Mouse (Mus musculus): ENCODE measurements around the gene Stra6. TPM values are rescaled to one million over a fixed set of nuclear protein-coding genes. Genes with fewer than 3 reads are reported as not detected.
A peak's percentile ranks its signal among the peaks of the same experiment; 100 is the strongest.

Gene Stra6
- polyA plus RNA-seq, 1 experiment from 2014 or later, result 47.2 TPM

DNA sequence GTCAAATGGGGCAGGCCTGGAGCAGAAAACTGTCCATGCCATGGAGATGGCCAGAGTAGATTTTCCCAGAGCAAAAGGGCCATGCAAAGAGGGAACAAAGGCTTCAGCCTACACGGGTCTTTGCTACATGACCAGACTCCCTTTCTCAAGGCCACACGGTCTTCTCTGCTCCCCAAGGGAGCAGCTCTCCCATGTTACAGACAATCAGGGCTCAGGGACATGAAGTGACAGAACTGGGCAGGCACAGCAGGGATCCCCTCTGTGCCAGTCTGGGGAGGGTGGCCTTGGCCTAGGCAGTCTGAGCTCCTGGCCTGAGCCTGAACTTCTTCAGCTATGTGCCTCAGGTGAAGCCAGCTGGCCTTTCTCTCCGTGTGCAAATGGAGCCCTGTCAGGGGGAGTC lies 10.0 kb upstream of the Stra6 start:
- Histone ChIP-seq H3K27me3 (replicated peaks; ENCODE audit: low read depth, poor library complexity, severe bottlenecking) (peaks cover 65% of the 10 kb centered on the region), H3K27ac (replicated peaks) (peak overlapping the region; percentile 65), H3K36me3 (replicated peaks) (no peaks in the 10 kb centered on the region), H3K4me1 (peaks cover 65% of the 10 kb centered on the region), H3K4me3 (no peak overlapping the region), H3K9me3 (no peaks in the 10 kb centered on the region)
- DNase-seq (ENCODE audit: low spot score), result no peak
- WGBS, result 45% methylated on average over 3 of the region's 3 CpGs

DNA sequence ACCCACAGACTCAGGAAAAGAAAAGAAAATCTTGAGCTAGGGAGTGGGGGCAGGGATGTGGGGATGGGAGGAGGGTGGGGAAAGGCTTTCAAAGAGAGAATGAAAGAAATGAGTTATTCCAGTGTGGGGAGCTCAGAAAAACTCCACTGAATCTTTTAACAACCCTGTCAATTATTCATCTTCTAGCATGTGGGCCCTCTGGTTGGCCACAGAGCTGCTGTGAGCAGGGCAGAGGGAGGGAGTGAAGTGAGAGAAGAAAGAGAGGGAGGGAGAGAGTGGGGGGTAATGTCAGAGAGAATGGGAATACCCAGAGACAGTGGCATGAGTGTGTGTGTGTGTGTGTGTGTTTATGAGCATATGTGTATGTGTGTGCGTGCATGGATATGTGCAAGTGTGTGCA lies 9.6 kb upstream of the Stra6 start:
- peaks cover 61% of the 10 kb centered on the region for H3K27me3 ChIP-seq (replicated peaks; ENCODE audit: low read depth, poor library complexity, severe bottlenecking)
- no peak overlapping the region for H3K4me3 ChIP-seq
- H3K4me1 ChIP-seq, result peaks cover 60% of the 10 kb centered on the region
- WGBS, result 98% methylated on average over 1 of the region's 1 CpGs
- H3K27ac ChIP-seq (replicated peaks), result peak overlapping the region; percentile 65; the same call in 1 of the 2 replicates
- H3K9me3 ChIP-seq, result no peaks in the 10 kb centered on the region
- H3K36me3 ChIP-seq (replicated peaks), result no peaks in the 10 kb centered on the region
- no peak for DNase-seq (ENCODE audit: low spot score)

DNA sequence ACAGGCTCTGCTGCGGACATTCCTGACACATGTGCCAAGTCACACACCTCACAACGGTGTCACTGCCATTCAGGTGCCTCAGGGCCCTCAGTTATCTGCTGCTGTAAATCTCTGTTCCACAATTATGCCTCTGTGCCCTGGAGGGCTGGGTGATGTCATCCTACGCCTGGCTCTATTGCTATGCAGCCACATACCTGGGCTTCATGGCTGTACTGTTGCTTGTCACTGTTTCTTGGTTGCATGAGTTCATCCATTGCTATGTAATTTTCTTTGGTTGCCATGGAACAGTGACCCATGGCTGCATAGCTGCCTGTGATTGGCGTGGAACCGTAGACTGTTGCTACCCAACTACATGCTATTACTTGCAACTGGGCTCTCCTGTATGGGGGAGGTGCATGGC lies 7.9 kb upstream of the Stra6 start:
- Histone ChIP-seq H3K4me1 (peaks cover 60% of the 10 kb centered on the region), H3K4me3 (no peak overlapping the region), H3K36me3 (replicated peaks) (no peaks in the 10 kb centered on the region), H3K9me3 (no peaks in the 10 kb centered on the region), H3K27ac (replicated peaks) (0 out of 2 replicates have a peak overlapping the region, but pooled peaks have one; percentile 3), H3K27me3 (replicated peaks; ENCODE audit: low read depth, poor library complexity, severe bottlenecking) (peaks cover 47% of the 10 kb centered on the region)
- DNase-seq (ENCODE audit: low spot score), result no peak
- 80% methylated on average over 5 of the region's 5 CpGs for WGBS

DNA sequence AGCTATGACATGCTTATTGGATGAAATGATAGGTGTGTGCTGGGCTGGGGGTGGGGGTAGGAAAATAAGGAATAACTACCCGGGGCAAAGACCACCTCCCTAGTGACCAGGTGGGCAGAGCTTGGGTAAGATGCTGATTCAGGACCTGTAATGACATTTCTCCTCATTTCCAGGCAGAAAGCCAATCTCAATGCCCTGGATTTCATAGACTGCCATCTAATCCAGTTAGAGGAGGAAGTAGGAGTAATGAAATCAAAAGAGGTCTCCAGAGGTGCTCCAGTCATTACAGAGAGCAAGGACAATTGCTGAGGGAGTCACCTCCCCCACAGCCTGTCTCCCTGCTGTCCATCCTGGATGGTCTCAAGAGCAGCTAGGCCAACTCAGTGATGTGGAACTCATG lies 3.7 kb upstream of the Stra6 start:
- peaks cover 38% of the 10 kb centered on the region; the same call in 1 of the 2 replicates for H3K27me3 ChIP-seq (replicated peaks; ENCODE audit: low read depth, poor library complexity, severe bottlenecking)
- H3K4me1 ChIP-seq, result peaks cover 44% of the 10 kb centered on the region
- H3K27ac ChIP-seq (replicated peaks), result no peak overlapping the region
- H3K4me3 ChIP-seq, result no peak overlapping the region
- WGBS, result 58% methylated on average over 1 of the region's 1 CpGs
- no peaks in the 10 kb centered on the region for H3K36me3 ChIP-seq (replicated peaks)
- H3K9me3 ChIP-seq, result no peaks in the 10 kb centered on the region
- DNase-seq (ENCODE audit: low spot score), result no peak

DNA sequence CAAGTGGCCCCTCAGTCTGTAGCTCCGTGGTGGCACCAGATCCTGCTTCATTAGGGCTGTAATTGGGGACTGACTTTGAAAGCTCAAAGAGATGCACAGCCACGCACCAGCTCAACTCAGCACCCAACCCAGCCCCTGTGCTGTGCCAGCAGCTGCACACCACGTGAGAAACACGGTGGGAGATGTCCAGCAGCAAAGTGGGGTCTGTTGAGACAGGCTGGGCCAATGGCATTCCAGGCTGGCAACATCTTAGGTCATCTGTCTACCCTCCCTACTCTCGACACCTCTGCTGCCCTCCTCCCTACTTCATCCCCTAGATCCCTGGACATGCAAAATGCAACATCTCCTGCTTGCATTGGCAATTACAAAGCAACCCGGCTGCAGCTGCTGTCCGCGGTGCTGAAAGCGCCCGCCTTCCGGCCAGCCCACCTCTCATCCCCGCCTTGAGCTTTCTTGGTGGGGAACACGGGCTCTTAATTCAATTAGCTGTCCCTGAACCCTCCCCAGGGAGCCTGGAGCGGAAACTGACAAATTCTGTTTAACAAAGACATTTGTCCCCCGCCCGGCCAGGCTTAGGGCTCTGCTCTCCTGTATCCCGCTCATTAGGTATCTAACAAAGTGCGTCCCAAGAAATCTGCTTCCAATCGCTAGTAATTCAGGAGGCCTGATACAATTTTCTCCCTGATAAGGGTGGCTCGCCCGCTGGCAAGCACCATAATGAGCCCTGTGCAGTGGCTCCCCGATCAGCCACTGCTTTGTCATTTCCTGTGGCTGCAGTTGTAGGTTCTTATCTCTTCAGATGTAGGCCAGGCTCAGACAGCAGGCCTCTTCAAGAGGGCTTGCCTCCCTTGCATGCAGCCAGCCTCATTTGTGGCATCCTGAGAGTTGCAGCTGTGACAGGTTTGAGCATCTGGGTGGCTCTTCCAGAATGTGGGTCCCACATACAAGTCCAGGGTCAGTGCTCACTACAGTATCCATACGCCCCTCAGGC lies 2.6 kb upstream of the Stra6 start:
- DNase-seq (ENCODE audit: low spot score), result peak; percentile 89
- peaks cover 46% of the 10 kb centered on the region for H3K4me1 ChIP-seq
- H3K4me3 ChIP-seq, result peak overlapping the region; percentile 11; the same call in 1 of the 2 replicates
- WGBS, result 9% methylated on average over 23 of the region's 23 CpGs
- H3K27ac ChIP-seq (replicated peaks), result no peak overlapping the region
- H3K9me3 ChIP-seq, result no peaks in the 10 kb centered on the region
- H3K36me3 ChIP-seq (replicated peaks), result no peaks in the 10 kb centered on the region
- peaks cover 38% of the 10 kb centered on the region; the same call in 1 of the 2 replicates for H3K27me3 ChIP-seq (replicated peaks; ENCODE audit: low read depth, poor library complexity, severe bottlenecking)

DNA sequence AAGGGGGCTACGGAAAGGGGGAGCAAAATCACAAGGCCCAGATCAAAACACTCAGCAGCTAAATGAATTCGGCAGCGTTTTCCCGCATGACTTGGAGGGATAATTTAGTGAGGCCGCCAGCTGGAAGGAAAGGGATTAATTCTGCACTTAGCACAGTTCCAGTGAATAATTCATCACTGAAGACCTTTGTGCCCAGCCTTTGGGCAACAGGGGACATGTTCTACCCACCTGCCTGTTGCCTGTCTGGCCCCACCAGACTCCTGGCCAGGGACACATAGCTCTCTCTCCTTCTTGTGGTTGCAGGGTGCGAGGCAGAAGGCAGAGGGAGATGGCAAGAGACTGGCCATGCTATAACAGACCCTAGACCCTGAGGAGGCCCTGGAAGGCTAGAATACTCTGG lies 1.9 kb downstream of the Stra6 start:
- DNase-seq (ENCODE audit: low spot score), result no peak
- no peaks in the 10 kb centered on the region for H3K9me3 ChIP-seq
- 46% methylated on average over 6 of the region's 6 CpGs for WGBS
- H3K36me3 ChIP-seq (replicated peaks), result no peaks in the 10 kb centered on the region
- peaks cover 43% of the 10 kb centered on the region for H3K4me1 ChIP-seq
- peaks cover 33% of the 10 kb centered on the region; the same call in 1 of the 2 replicates for H3K27me3 ChIP-seq (replicated peaks; ENCODE audit: low read depth, poor library complexity, severe bottlenecking)
- no peak overlapping the region; the same call in 1 of the 2 replicates for H3K27ac ChIP-seq (replicated peaks)
- H3K4me3 ChIP-seq, result no peak overlapping the region

DNA sequence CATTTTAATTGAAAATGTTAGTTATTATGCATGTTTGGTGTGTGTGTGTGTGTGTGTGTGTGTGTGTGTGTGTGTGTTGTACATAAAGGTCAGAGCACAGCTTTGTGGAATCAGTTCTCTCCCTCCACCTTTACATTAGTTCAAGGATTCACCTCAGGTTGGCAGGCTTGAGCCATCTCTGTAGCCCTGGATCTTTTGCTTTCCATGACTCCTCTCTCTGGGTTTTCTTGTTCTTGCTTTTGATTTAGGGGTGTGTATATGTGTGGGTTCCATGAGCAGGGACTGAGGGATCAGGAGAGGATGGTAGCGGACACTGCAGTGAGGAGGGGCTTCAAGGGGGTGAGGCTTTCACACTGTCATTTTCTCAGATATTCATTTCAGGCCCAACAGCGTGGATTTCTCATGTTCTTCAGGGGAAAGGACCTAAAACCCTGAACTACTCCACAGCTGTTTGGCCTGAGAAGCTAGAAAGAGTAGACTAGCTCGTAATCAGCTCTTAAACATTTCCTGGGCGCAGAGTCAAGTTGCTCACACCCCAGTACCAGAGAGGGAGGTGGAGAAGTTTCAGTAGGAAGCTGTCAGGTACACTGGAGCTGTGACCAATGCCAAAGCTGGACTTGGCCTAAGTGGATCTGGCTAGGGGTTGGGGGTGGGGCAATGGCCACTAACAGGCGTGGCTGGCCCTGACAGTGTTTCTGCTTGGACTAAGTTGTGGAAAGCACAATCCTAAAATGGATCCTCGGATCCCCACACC lies 2.6 kb downstream of the Stra6 start:
- peaks cover 41% of the 10 kb centered on the region for H3K4me1 ChIP-seq
- 79% methylated on average over 6 of the region's 6 CpGs for WGBS
- no peak overlapping the region for H3K4me3 ChIP-seq
- no peak overlapping the region; the same call in 1 of the 2 replicates for H3K27ac ChIP-seq (replicated peaks)
- no peaks in the 10 kb centered on the region for H3K9me3 ChIP-seq
- peaks cover 27% of the 10 kb centered on the region; the same call in 1 of the 2 replicates for H3K27me3 ChIP-seq (replicated peaks; ENCODE audit: low read depth, poor library complexity, severe bottlenecking)
- no peak for DNase-seq (ENCODE audit: low spot score)
- H3K36me3 ChIP-seq (replicated peaks), result no peaks in the 10 kb centered on the region

DNA sequence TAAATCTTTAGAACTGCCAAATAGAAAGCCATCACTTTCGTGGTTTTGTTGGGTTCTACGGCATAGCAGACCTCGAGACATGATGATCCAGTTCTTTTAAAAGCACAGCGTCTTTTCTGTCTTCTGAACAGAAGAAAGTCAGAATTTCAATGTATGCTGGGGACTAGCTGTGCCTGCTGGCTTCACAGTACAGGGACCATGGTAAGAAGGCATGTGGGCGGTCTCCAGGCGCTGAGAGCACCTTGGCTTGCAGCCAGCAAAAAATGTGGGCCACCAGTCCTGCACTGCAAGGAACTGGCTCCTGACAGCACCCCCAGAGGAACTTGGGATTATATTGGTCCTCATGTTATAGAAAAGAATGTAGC lies 3.1 kb downstream of the Stra6 start:
- Histone ChIP-seq H3K27ac (replicated peaks) (no peak overlapping the region), H3K9me3 (no peaks in the 10 kb centered on the region), H3K36me3 (replicated peaks) (no peaks in the 10 kb centered on the region), H3K4me3 (no peak overlapping the region), H3K4me1 (peaks cover 44% of the 10 kb centered on the region), H3K27me3 (replicated peaks; ENCODE audit: low read depth, poor library complexity, severe bottlenecking) (peaks cover 24% of the 10 kb centered on the region; the same call in 1 of the 2 replicates)
- DNase-seq (ENCODE audit: low spot score), result no peak
- 85% methylated on average over 6 of the region's 6 CpGs for WGBS

DNA sequence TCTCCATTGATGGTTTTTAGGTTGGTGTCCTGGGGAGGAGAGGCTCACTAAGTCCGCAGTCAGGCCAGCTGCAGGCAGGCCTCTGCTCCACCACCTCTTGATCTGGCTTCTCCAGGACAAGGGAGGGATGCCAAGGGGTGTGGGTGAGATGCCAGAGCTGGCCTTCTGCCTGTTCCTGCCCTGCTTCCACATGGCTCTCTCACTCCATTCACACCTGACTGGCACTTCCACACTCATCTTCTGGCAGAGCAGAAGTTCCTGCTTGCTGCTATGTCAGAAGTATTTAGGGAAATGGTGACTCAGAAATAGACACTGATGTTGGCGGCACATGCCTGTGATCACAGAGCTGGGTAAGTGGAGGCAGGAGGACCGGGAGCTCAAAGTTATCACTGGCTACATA lies 4.0 kb downstream of the Stra6 start:
- H3K27me3 ChIP-seq (replicated peaks; ENCODE audit: low read depth, poor library complexity, severe bottlenecking), result peaks cover 19% of the 10 kb centered on the region; the same call in 1 of the 2 replicates
- no peak for DNase-seq (ENCODE audit: low spot score)
- WGBS, result 83% methylated on average over 3 of the region's 3 CpGs
- no peaks in the 10 kb centered on the region for H3K36me3 ChIP-seq (replicated peaks)
- H3K9me3 ChIP-seq, result no peaks in the 10 kb centered on the region
- no peak overlapping the region for H3K4me3 ChIP-seq
- peaks cover 50% of the 10 kb centered on the region for H3K4me1 ChIP-seq
- no peak overlapping the region for H3K27ac ChIP-seq (replicated peaks)

DNA sequence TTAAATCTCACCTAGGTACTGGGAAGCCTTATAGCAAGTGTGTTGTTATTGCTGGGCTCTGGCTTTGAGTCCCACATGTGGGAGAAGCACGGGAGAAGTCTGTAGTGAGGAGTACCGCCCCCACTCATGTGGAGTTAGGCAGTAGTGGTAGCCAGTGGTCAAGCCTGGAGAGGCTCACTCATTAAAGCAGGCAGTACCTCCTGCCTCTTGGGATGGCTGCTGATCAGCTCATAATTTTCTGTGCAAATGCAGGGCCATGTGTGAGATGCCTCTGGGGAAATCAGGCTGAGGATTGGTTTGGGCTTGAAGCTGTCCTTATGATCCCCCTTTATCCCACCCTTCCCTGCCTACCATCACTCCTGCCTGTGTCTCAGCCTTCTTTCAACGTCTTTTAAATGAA lies 11.0 kb downstream of the Stra6 start:
- DNase-seq (ENCODE audit: low spot score), result no peak
- Histone ChIP-seq H3K27ac (replicated peaks) (no peak overlapping the region), H3K27me3 (replicated peaks; ENCODE audit: low read depth, poor library complexity, severe bottlenecking) (0 out of 2 replicates have a peak, but pooled peaks cover 10% of the 10 kb centered on the region), H3K4me3 (no peak overlapping the region), H3K4me1 (peaks cover 17% of the 10 kb centered on the region), H3K9me3 (no peaks in the 10 kb centered on the region), H3K36me3 (replicated peaks) (no peaks in the 10 kb centered on the region)
- WGBS, result 61% methylated on average over 3 of the region's 3 CpGs

DNA sequence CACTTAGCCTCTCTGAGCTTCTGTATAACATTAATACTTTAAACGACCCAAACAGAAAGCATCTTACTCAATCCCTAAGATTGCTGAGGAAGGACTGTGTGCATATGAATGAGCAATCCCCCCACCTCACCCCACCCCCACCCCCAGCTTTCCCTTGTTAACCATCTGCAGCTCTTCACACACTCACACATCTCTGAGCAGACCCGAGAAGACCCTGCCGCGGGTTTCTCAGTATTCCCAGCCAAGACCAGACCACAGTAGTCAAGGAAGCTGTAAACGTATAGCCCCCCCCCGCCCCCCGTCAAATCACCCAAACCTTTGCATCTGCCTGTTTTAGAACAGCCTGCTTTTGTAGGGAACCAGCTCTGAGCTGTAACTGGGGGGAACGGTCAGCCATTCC lies 21.0 kb downstream of the Stra6 start:
- H3K27ac ChIP-seq (replicated peaks), result 0 out of 2 replicates have a peak overlapping the region, but pooled peaks have one; percentile 24
- 28% methylated on average over 8 of the region's 8 CpGs for WGBS
- H3K27me3 ChIP-seq (replicated peaks; ENCODE audit: low read depth, poor library complexity, severe bottlenecking), result peaks cover 34% of the 10 kb centered on the region
- H3K9me3 ChIP-seq, result no peaks in the 10 kb centered on the region
- no peak overlapping the region for H3K4me3 ChIP-seq
- H3K36me3 ChIP-seq (replicated peaks), result no peaks in the 10 kb centered on the region
- no peak for DNase-seq (ENCODE audit: low spot score)
- peaks cover 45% of the 10 kb centered on the region for H3K4me1 ChIP-seq

DNA sequence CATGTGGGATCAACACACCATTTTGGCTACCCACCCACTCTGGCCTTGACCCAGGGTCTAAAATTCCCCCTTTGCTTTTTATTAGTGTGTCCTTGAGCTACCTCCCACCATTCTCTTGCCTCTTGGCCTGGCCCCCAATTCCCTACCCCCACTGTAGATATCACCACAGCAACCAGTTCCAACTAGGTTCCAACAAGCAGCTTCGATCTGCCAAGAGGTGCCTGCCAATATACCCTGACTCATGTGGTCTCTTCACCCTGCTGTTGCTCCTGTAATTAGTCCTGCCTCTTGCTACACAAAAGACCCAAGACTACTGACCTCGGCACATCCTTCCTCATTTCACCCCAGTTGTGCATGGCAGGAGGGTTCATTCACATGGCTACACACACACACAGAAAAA lies 21.5 kb downstream of the Stra6 start:
- Histone ChIP-seq H3K27ac (replicated peaks) (0 out of 2 replicates have a peak overlapping the region, but pooled peaks have one; percentile 24), H3K9me3 (no peaks in the 10 kb centered on the region), H3K36me3 (replicated peaks) (no peaks in the 10 kb centered on the region), H3K4me1 (peaks cover 45% of the 10 kb centered on the region), H3K4me3 (no peak overlapping the region), H3K27me3 (replicated peaks; ENCODE audit: low read depth, poor library complexity, severe bottlenecking) (peaks cover 34% of the 10 kb centered on the region)
- WGBS, result 28% methylated on average over 2 of the region's 2 CpGs
- no peak for DNase-seq (ENCODE audit: low spot score)

Measured in embryonic facial prominence, embryonic 10.5 days (tissue).